Mouse (Mus musculus) lung, adult 2 months (tissue): Measurements from ENCODE around the gene Epb41l3. TPM values are rescaled to one million over a fixed set of nuclear protein-coding genes. Genes with fewer than 3 reads are reported as not detected.
A peak's percentile ranks its signal among the peaks of the same experiment; 100 is the strongest.

Experiments used
- DNase-seq: peaks from one replicate; pipeline ENCODE4 v3.0.0; 2022
- H3K4me1 ChIP-seq: fragments of 200-500 bp; 2 replicates; pipeline ENCODE4 v1.6.1; 2011; ENCODE audit warnings: low read length; ENCODE audit not compliant: control insufficient read depth, insufficient read depth
- H3K4me3 ChIP-seq: fragments of 200-500 bp; replicated peaks from 2 replicates; pipeline ENCODE3; 2011; ENCODE audit warnings: low read depth, mild to moderate bottlenecking, control low read depth, low read length; ENCODE audit errors: extremely low read depth
- CTCF ChIP-seq: fragments of 200-500 bp; IDR thresholded peaks from 2 replicates; pipeline ENCODE4 v1.5.1; 2011; ENCODE audit warnings: mild to moderate bottlenecking, low read length, control low read depth; ENCODE audit not compliant: insufficient read depth
- POLR2A ChIP-seq: fragments of 200-500 bp; IDR thresholded peaks from 2 replicates; pipeline ENCODE4 v1.6.1; 2011; ENCODE audit warnings: low read depth, mild to moderate bottlenecking, control low read depth, low read length, borderline replicate concordance; ENCODE audit errors: extremely low read depth
- WGBS: fragments of 180-500 bp; shearing (Covaris S2); methylation state at CpG from one replicate; pipeline ENCODE4 v1.1.7; 2018; 5-methylcytosine and 5-hydroxymethylcytosine counted together
- polyA plus RNA-seq: library from polyadenylated mRNA; depleted of rRNA; stranded (reverse); fragments of >200 nt; gene quantifications from 2 replicates; pipeline ENCODE4 v1.2.3, GENCODE M21; 2012

Epb41l3 gene
- polyA plus RNA-seq, 1 experiment: 7.2 TPM

DNA sequence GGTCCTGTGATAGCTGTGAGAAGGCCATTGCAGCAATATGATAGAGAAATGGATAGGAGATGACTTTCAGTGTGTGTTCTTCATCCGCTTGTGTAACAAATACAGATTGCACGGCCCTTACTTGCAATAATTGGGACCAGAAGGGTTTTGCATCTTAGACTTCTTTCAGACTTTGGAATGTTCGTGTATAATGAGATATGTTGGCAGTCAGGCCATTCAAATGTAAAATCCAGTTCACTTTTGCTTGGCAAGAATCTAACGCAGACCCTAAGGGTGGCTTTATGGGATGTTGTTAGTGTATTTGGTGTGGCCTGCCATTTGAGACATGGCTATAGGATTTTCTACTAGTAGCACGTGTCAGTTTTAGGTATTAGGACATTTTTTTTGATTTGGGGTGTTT is 102.5 kb downstream of the Epb41l3 start:
- DNase-seq: no peak
- TF ChIP-seq CTCF (no peak), POLR2A (no peak)
- 83% methylated on average over 5 of the region's 5 CpGs for WGBS
- Histone ChIP-seq H3K4me3 (no peak overlapping the region), H3K4me1 (no peaks in the 10 kb centered on the region)

DNA sequence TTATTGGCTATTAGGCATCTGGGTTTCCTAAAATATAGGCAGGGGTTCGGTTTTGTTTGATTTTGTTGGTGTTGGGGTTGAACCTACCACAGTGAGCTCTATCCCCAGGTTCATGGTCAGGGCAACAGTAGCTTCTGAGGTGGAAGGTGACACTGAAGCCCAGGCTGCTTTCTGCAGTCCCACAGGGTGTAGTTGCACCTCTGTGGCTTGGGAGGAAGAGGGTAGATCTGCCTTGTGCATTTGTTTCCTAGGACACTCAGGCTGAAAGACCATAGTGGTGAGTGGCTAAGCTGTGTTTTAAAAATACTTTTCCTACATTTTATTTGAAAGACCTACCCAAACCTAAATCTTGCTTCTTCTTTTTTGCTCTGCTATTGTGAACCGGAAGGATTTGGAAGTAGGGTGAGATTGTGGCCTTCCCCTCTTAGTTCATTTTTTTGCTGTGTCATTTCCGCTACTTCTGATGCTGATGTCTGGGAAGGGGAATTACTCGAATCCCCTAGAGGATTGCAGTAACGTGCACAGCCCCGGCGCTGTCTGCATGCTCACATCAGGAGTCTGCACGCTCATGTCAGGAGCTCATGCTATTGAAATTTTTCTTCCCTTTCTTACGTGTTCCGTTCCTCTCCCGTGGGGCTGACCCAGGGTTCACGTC is 105.5 kb downstream of the Epb41l3 start:
- DNase-seq: no peak

DNA sequence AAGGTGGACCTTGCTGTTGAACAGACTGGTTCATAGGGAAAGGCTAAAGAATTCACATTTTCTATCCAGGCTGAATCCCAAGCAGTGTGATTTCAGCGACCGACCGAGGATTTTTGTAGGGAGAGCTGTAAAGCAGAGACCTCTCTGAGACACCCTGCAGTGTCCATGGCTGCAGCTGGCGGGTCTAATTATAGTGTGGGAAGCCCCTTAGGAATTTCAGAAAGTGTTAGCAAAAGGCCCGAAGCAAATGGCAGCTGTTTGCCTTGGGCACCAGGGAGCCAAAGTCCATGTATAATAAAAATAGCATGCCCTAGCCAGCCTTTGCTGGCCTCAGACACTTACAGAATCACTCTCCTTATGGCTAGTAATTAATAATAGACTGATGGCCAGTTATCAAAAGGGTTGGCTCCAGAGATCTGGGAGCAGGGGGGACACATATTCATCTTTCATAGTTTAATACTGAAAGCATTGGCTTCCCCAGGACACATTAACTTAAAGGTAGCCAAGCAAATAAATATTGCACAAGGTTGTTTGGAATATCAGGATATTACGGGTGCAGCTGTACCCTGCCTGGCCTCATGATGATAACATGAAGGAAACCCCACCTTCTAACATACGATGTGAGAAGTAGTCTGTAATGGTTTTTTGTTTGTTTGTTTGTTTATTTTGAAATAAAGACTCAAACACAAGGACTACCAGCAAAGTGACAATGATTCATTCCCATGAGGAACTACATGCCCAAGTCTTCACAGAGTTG is 106.3 kb downstream of the Epb41l3 start:
- no peak for TF ChIP-seq POLR2A
- no peak for TF ChIP-seq CTCF
- Histone ChIP-seq H3K4me1 (no peaks in the 10 kb centered on the region), H3K4me3 (no peak overlapping the region)
- 36% methylated on average over 7 of the region's 7 CpGs for WGBS
- no peak for DNase-seq

More for the DNA sequence above, 105.5 kb downstream of the Epb41l3 start:
- WGBS: 36% methylated on average over 12 of the region's 12 CpGs
- Histone ChIP-seq H3K4me3 (no peak overlapping the region), H3K4me1 (no peaks in the 10 kb centered on the region)
- TF ChIP-seq POLR2A (no peak), CTCF (no peak)

DNA sequence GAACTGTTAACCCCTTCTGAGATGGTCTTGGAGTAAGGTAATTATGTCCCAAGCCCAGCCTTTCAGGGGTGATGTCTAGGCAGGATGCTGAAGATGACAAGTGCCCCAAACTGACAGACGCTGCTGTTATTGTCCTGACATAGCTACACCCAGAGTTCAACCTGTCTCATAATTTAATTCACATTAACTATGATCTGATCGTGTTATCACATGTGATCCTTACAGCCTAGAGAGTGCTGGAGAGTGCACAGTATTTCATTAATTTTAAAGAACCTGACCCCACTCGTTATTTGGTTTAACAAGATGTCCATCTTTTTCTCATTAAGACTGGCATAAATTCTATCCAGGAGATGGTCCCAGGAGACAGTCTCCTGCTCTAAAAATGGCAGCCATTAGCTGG is 112.3 kb downstream of the Epb41l3 start:
- WGBS: 57% methylated on average over 3 of the region's 3 CpGs
- Histone ChIP-seq H3K4me3 (no peak overlapping the region), H3K4me1 (no peaks in the 10 kb centered on the region)
- TF ChIP-seq POLR2A: no peak
- TF ChIP-seq CTCF: no peak
- no peak for DNase-seq

DNA sequence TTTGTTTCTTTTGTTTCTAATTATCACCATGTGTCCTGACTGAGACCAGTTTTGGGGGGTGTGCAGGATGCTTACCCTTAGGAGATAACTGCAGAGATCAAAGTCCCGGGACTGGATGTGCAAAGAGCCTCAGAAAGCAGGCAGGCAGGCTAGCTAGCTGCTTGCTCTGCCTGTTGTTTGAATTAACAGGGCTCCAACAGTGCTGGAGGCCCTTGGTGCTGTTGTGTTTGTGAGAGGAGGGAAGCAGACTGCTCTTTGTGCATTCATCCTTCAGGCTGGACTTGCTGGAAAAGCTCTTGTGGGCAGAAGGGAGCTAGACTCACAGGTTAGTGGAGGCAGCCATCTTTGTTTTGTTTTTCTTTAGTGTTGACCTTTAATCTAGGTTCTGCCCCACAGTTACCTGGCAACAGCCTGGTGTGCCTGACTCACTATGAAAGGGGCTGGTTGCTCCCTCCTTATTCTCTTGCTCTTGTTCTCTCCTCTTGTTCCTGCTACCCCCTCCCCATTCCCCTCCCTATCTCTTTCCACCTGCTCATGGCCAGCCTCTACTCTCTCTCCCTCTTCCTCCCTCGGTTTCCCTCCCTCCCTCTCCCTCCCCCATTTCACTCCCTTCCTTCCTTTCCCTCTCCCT is 117.5 kb downstream of the Epb41l3 start:
- no peak overlapping the region for H3K4me3 ChIP-seq
- 27% methylated on average over 2 of the region's 2 CpGs for whole genome bisulfite sequencing

DNA sequence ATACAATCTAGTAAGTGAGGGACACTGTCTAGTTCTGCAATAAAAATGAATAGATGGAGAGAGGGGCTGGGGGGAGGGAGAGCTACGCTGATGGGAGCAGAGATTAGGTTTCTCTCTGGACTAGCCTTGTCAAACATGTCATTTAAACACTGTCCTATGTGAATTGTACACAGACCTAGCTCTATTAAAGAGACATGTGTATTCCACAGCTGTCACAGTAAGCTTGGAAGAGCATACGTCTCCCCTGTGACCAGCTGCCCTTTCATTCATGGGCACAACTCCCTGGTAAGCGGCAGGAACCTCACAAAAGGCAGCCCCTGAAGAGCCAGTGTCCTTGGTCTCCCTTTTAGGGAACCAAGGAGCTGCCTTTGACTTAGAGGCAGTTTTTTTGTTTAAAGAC is 119.1 kb downstream of the Epb41l3 start:
- no peaks in the 10 kb centered on the region for H3K4me1 ChIP-seq
- TF ChIP-seq CTCF (no peak), POLR2A (no peak)
- WGBS: 56% methylated on average over 3 of the region's 3 CpGs
- no peak for DNase-seq
- H3K4me3 ChIP-seq: no peak overlapping the region

More for the DNA sequence above, 117.5 kb downstream of the Epb41l3 start:
- no peaks in the 10 kb centered on the region for H3K4me1 ChIP-seq
- DNase-seq: no peak
- TF ChIP-seq POLR2A (no peak), CTCF (no peak)

DNA sequence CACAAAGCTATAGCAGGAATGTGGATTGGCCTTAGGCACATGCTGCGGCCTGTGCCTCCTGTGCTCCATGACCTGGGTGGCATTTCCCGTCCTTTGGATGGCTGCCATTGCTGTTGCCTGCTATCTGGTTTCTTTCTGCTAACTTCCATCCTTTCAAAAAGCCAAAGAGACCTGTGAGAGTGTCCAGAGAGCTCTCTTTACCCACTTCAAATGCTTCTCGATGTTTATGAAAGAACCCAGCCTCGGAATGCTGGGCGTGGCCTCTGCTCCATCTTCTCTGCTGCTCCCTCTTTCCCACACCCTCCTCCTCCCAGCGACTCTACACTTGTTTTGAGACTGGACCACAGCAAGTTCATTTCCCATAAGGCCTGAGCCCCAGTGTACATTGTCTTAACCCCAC is 120.3 kb downstream of the Epb41l3 start:
- Histone ChIP-seq H3K4me1 (no peaks in the 10 kb centered on the region), H3K4me3 (no peak overlapping the region)
- TF ChIP-seq POLR2A (no peak), CTCF (no peak)
- 59% methylated on average over 6 of the region's 6 CpGs for WGBS
- DNase-seq: peak; percentile 30

DNA sequence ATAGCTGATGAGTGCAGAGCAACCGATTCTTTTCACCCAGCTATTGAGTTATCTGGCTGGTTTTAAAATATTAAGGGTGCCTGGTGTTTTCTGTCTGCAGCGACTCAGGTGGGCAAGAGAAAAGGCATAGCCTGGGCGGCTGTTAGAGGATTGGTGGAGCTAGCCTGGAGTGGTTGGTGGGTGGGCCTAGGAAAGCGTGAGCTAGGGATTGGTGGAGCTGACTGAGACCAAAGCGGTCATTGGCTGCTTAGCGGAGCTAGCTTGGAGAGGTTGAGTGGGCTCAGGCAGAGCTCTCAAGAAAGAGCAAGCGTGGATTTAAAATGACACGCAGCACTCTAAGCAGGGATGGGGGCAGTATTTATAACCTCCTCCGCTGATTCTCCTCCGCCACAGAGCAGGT is 121.2 kb downstream of the Epb41l3 start:
- DNase-seq: peak; percentile 51
- Histone ChIP-seq H3K4me3 (peak overlapping the region; percentile 14), H3K4me1 (no peaks in the 10 kb centered on the region)
- 76% methylated on average over 10 of the region's 10 CpGs for WGBS
- no peak for TF ChIP-seq POLR2A
- TF ChIP-seq CTCF: no peak

DNA sequence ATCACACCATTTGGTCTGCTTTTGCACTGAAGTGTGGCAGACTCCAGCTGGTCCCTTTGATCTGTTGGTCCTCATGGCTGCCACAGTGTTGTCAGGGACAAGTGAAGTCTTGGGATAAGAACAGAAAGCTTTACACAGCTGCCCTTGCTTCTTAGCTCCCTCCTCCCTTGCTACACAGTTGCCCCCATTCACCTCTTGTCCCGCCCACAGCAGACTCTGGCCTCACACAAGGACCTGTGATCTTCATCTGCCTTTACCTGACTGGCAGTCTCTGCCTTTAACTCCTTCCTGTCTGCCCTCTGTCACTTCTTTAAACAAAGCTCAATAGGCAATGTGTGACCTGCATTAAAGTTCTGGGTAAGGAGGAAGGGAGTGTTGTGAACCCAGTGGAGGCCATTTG is 123.3 kb downstream of the Epb41l3 start:
- DNase-seq: no peak
- no peak for TF ChIP-seq CTCF
- no peak for TF ChIP-seq POLR2A
- Histone ChIP-seq H3K4me1 (no peaks in the 10 kb centered on the region), H3K4me3 (no peak overlapping the region)
- 45% methylated on average over 1 of the region's 1 CpGs for WGBS

DNA sequence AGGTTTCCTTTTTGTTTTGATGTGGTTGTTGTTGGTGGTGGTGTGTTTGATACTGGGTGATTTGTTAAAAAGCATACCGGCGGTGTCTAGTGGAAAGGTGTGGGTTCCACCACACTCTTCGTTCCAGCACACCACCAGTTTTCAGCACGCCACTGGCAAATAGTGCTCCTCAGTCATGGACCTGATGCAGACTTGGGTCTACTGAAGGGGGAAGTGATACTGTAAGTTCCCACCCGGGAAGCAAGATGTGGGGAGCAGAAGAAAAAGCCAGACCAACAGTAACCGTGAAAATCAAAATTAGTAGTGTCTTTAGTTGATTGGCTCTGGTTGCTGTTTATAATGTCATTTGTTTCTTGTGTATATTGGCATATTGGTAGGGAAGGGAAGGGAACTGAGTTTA is 124.3 kb downstream of the Epb41l3 start:
- DNase-seq: no peak
- Histone ChIP-seq H3K4me3 (no peak overlapping the region), H3K4me1 (no peaks in the 10 kb centered on the region)
- TF ChIP-seq POLR2A: no peak
- no peak for TF ChIP-seq CTCF
- WGBS: 70% methylated on average over 6 of the region's 6 CpGs
